Mouse (Mus musculus) MEL-GATA-1-ER (cell line): ENCODE measurements around the gene Aqp5.

Experiments used
- DNase-seq: peaks from one replicate; pipeline ENCODE4 v3.0.0-alpha.2; 2012; ENCODE audit warnings: low read depth; ENCODE audit errors: extremely low read depth

The Aqp5 gene

DNA sequence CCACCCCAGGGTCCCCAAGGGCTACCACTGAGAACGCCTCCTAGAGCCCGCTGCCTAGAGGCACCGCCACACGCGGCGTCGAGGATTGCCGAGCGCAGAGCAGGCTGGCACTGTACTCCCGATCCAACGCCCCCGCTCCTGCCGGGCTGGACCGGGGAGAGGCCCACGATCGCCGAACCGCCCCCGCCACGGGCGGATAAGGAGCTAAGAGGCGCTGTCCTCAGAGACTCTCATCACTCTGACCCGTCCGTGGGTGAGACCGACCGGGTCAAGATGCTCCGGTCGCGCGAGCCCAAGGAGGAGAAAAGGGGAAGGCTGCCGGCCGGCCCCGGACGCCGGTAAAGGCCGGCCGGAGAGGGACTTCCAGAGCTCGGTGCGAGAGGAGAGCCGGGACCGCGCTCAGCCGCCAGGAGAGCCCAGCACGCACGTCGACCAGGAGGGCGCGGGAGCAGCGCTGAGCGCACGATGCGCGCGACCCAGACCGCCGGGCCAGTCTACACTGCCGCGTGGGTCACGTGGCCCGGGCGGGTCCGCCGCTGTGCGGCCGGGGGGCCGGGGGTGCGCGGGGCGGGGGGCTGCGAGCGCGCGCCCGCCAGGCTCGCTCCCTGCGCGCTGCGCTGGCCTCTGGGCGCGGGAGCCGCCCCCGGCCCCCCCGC is at the start of gene Aqp5:
Gene Aqp5, plus strand, starts transcription at position 354 of the 656 bp plus-strand sequence.
- no peak for DNase-seq

DNA sequence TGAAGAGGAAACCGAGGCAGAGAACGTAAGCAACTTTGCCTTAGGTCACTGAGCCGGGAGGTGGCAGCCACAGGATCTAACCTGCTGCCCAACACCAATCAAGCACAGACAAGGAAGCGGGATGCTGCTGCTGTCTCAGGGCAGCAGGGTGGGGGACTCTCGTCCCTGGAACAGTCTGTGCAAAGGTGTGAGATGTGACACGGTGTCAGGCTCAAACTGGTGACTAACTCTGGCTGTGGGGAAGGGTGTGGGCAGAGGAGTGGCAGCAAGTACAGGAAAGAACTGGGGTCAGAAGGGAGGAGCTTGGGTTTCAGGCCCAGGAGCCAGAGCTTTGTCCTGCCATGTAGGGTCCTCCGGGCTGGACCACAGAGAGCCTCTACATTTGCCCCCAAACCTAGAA is 46.5 kb upstream of the Aqp5 start:
- DNase-seq = no peak

DNA sequence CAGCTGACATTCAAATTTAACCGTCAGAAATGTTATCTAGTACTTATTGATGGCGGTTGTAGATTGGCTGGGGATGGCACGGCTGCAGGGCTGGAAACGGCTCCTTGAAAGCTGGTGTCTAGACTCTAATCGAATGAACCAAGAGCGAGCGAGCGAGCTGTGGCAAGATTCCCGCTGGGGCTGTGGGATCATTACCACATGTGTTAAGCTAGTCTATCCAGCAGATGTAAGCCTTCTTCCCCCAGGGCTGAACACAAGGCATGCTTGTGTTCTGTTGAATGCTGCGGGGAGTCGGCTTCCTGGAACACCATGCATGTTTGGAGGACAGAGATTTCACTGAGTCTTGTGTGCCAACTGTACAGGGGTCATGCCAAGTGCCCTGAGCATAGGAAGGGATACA is 44.0 kb upstream of the Aqp5 start:
- DNase-seq = no peak

DNA sequence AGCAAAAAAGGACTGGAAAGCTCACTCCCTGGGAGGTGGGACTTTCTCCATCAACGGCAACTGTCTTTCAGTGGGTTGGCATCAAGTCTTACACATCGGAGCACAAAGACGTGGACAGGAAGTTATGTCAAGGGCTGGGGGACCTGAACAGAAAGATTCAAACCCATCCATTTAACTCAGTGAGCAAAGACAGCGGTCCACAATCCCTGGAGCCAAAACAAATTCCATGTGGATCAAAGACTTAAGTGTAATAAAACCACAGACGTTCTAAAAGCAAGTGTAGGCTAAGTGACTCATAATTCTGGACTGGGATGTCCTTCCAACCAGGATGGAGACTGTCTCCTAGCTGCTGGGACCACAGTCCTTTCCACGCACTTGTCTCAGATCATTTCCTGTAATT is 42.9 kb upstream of the Aqp5 start:
- no peak for DNase-seq

DNA sequence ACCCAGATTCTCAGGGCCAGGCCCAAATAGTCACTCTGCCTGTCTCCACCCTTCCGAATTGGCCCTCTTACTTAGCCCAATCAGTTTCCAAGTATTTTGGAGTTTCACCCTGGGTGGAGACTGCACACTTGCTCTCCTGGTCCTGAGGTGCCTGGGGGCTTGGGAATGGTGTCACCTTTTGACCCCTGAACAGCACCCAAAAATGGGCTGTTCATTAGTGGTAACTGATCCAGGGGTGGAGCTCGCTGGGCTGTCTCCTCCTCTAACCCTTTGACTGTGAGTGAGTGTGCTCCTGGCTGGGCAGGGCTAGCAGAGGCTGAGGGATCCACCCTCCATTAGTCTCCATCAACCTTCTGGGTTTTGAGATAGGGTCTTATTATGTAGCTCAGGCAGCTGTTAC is 40.7 kb upstream of the Aqp5 start:
- DNase-seq = no peak

DNA sequence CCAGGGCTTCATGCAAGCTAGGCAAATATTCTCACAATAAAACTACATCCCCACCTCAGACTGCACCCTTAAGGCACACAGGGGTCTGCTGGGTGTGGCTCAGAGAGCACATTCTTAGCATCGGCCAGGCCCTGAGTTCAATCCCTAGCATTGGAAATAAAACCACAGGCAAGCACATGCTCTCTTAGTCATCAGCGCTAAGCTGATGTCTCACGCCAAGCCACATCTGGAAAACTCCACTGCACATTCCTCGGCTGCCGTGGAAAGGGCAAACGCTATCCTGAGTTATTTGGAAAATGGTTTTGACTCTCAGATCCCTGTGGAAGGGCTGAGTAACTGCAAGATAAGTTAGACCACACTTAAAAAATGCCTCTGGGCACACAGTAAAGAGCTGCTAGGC is 36.8 kb upstream of the Aqp5 start:
- DNase-seq = no peak

DNA sequence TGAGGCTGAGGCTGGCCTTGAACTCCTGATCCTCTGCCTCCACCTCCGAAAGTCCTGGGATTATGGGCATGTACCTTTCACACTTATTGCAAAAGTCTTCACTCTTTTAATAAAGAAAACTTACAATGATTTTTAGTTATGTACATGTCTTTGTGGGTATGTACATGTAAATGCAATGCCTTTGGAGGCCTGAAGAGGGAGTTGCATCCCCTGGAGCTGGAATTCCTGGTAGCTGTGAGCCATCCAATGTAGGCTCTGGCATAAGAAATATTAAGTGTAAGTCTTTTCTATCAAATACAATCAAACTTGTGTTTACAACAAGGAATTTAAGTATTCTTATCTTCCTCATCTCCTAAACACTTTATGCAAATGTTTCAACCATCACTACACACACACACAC is 31.6 kb upstream of the Aqp5 start:
- no peak for DNase-seq

DNA sequence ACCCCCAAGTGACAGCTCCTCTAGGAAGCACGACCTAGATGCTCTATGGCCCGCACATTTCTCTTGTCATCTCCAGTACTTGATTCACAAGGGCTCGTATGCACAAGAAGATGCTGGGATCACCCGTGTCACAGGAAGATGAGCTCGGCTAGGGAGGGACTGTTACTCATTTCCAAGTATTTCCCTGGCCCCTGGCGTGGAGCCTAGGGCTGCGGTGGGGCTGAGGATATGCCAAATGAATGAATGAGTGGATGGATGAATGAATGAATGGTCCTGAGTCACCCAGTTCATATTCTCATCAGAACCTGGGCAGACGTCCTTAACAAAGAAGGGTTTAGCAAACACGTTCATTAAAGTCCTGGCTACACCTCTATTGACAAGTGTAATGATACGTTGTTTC is 30.3 kb upstream of the Aqp5 start:
- no peak for DNase-seq

DNA sequence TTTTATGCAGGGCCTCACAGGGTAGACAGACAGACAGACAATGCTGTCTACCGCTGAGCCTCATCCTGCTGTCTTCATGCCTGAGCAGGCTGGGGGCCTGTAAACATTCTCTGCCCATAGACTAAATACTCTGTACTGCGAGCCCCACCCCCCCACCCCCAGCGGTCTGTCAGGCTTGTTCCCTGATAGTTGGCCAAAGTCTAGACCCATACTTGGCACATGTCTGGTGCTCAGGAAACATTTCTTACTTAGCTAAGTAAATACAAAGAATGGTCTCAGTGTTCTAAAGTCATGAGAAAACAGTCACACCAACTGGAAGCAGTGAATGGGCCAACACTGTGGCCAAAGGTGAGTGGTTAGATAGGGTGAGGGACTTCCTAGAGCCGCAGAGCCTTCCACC is 23.2 kb upstream of the Aqp5 start:
- no peak for DNase-seq

DNA sequence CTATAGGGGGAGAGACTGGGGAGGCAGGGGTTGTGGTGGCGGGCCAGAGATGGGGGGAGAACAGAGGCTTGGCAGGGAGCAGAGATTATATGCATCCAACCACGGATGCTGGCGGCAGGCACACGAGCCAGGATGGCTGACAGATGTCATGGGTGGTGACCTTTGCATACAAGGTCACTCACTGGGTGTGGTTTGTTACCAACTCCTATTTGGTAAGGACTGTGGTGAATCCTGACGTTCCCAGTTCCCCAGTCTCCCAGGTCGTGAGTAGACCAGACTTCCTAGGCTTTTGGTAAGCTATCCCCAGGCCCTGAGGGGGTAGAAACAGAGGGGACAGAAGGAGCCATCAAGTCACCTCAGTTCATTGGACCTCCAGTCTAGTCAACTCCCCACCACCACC is 21.9 kb upstream of the Aqp5 start:
- DNase-seq = no peak

DNA sequence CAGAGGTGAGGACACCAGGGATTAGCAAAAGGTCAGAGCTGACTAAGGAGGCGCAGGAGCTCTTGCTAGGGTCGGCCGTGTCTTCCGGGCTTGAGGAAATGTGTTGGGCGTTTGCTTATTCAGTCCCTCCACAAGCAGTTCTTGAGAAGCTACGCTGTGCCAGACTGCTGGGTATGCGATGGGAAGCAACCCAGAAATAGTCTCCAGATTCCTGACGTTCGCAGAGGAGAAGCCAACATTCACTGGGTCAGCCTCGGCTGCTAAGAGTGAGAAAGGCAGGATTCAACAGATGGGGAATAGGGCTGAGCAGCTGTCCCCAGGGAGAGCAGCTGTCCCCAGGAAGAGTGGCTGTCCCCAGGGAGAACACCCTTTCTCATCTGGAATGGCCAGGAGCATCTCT is 21.5 kb upstream of the Aqp5 start:
- DNase-seq = no peak

DNA sequence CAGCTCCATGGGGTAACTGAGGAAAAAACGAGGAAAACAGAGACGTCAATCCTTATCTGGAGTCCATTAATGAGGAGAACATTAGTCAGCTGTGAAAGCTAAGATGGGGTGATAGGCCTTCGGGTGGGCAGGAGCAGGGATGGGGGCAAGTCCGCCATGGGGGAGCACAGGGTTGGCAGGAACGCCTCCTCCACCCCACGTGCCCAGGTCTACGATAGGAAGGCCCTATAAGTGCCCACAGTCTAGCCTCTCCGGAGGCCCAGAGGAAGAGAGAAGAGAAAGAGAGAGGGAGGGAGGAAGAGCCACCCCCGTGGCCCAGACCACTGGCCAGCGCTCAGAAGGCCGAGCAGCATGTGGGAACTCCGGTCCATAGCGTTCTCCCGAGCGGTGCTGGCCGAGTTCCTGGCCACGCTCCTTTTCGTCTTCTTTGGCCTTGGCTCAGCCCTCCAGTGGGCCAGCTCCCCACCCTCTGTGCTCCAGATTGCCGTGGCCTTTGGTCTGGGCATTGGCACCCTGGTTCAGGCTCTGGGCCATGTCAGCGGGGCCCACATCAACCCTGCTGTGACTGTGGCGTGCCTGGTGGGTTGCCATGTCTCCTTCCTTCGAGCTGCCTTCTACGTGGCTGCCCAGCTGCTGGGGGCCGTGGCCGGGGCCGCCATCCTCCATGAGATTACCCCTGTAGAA is 11.6 kb upstream of the Aqp5 start, which contains the start of gene Aqp2:
Gene Aqp2, plus strand, starts transcription at position 254 of the 684 bp plus-strand sequence.
- no peak for DNase-seq

DNA sequence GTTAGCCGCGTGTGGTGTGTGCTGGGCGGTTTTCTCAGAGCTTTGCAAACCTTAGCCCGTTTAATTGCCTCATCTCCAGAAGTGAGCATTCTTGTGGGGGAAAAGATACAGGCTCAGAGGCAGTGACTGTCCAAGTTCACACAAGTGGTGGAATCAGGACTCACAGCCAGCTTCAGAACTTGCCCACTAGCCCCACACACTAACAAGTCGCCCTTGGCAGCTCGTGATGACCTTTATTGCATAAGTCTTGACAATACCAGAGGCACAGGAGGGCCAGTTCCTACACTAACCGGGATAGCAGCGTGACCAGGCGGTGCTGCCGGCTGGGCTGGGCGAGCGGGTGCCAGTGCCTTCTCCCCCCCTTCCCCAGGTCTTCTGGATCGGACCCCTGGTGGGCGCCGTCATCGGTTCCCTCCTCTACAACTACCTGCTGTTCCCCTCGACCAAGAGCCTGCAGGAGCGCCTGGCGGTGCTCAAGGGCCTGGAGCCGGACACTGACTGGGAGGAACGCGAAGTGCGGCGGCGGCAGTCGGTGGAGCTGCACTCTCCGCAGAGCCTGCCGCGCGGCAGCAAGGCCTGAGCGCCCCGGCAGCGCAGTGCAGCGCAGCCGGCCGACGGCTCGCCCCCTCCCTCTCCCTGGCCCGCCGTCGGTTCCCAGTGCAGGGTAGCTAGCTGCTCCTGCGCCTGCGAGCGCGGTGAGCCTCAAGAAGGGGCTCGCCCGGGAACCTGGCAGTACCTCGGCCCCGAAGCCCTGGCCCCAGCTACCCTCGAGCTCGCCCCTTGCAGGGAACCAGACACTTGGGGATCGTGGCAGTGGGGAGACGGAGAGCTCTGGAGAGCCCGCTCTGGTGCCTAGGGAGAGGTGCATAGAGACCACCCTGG is 6.9 kb upstream of the Aqp5 start:
- DNase-seq = no peak

DNA sequence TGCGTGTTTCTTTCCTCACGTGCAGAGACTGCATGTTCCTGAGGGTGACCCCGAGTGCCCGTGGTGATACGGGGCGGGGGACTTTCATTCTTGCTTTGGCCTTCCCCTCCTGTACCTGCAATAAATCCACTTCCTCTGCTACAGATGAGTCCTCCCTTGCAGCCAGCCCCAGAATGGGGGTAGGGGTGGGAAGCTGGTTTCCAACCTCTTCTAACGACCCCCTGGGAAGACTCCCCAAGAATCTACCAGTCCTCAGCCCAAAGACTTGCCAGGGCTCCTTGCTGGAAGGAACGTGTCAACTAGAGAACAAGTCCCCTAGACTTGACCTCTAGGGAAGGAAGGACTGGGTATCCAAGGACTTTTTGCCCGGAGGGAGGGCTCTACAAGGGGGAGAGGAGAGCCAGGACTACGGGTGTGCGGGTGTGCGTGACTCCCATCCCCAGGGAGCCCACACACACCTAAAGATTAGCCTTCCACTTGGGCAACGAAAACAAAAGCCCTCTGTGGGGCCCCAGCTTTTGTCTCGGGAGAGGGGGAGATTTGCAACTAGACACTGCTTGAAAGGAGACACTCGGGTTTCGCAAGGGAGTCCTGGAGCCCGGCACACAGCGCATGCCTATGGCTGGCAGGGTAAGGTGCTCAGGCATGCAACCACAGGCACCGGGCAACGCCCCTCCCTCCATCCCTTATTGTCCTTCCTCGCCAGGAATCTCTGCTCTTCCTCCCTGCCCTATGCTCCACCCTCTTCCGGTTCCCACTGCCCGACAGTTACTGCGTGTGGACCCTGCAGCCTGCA is 6.0 kb upstream of the Aqp5 start:
- no peak for DNase-seq

DNA sequence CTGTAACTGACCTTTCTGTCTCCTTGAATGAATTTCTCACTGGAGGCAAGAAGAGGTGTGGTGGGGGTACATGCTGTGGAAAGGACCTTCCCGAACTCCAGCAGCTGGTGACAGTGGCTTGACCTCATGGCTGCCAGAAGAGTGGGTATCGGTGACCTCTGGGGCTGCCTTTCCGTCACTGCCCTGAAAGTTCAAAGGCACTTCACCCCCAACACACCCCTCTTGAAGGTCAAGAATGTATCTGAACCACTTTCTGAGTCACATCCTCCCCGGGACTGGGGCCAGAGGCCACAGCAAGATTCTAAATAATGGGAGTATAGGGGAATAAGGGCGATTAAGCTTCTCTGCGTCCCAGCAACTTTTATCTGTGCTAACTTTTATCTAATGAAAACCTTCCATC is 4.8 kb upstream of the Aqp5 start:
- DNase-seq = no peak

DNA sequence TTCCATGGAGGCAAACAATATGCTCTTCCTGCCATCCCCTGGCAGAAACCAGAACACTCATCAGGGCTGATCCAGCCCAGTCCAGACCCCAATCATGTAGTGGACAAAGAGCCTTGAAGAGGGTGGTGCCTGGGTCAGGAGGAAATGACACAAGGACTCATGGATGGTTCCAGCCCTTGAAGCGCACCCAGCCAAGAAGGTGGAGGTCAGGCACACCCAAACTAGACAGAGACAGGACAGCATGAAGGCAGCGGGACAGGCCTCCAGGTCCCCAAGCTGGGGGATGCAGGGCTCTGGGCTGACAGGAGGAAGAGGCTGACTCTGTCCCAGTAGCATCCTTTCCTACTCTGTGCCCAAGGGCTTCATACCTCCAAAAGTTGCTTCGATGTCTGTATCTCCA is 4.1 kb upstream of the Aqp5 start:
- DNase-seq = no peak

DNA sequence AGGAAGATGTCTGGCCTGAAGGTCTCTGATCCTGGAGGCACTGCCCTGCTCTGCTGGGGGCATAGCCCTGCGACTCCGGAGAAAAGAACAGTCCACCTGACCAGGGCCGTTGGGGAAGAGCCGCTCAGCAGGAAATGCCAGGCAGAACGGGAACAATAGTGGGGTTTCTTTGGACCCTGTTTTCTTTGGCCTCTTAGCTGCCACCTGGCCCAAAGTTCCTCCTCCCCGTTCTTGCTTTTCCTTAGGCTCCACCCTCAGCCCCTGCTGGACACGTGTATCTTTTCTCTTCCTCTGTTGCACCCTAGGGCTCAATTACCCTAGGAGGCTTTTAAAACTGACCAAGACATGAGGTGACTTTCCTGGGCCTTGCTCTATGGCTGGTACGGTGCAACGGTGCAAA is 1.3 kb upstream of the Aqp5 start:
- no peak for DNase-seq

DNA sequence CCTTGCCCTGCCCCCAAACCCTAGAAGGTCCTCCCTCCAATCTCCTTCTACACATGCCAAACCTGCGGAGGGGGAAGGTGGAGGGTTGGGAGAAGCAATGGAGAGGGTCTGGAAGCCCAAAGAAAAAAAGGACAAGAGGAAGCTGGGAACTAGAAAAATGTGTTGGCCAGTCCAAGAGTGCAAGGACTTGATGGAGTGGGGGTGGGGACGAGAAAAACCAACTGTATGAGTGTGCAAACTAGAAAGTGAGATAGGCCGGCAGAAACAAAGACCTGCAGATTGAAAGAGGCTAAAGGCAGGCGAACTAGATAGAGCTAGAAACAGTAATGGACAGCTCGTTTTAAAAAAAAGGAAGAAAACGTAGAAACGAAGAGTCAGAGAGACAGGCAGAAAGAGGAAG is 878 bp upstream of the Aqp5 start:
- DNase-seq = no peak

DNA sequence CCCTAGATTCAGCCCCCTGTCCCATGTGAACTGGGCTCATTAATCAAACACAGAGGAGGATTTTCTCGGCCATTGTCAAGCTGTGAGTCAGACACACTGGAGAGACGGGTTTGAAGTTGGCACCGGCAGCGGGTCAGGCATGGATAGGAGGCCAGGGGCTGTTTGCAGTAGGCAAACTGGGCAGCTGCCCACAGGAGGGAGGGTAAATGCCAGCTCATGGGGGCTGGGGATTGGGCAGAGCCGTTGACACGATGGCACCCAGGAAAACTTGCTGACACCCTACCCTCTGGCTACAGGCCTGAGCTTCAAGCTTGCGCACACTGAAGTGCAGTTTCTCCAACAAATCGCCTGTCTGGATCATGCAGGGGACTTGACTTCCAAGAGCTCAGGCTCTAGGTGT is 1.6 kb downstream of the Aqp5 start:
- DNase-seq = no peak

DNA sequence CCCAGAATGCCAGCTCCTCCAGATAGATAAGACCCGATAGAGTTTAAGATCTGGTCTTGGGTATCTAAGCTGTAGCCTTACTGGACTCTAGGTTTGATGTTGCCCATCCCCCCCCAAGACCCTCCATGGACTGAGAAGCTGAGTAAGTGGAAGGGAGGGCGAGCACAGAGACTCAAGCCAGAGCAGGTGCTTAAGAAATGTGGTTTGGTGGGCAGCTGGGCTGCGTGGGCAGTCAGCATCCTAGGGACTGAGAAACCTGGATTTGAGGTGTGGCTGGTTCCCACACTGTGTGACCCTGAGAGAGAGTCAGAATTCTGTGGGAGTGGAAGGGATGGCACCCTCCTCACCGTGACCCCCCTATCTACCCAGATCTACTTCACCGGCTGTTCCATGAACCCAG is 2.3 kb downstream of the Aqp5 start:
- no peak for DNase-seq

DNA sequence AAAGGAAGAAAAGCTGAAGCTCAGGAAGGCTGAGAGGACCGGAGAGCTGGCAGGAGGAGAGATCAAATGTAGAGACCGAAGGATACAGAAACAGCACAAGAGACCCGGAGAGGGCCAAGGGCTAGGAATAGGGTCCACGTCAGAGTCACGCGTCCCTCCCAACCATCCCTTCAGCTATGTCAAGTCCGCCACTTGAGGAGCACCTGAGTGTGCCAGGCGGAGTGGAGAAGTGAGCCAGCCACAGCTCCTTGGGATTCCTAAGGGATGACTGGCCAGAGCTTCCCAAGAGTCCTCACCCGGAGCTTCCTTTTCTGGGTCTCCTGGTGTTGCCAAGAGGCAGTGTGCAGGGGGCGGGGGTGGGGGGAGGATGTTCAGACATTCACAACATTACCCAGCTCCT is 4.4 kb downstream of the Aqp5 start:
- DNase-seq = no peak
